Mouse (Mus musculus): ENCODE data around the gene Chd1.

Chd1 gene

GRCm38 (mm10) chr17:15812136-15812778 lies 107.5 kb downstream of the Chd1 start:
- no peak for DNase-seq (ENCODE audit: low spot score)

- no peak for DNase-seq (ENCODE audit: low spot score)
Observed at GRCm38 (mm10) chr17:15813658-15814212, 109.0 kb downstream of the Chd1 start.

GRCm38 (mm10) chr17:15815312-15816018 lies 110.7 kb downstream of the Chd1 start:
- DNase-seq (ENCODE audit: low spot score): no peak

GRCm38 (mm10) chr17:15816379-15817095 lies 111.8 kb downstream of the Chd1 start:
- no peak for DNase-seq (ENCODE audit: low spot score)

- no peak for DNase-seq (ENCODE audit: low spot score)
Observed at GRCm38 (mm10) chr17:15817096-15817450, 112.3 kb downstream of the Chd1 start.

GRCm38 (mm10) chr17:15817634-15818033 lies 112.9 kb downstream of the Chd1 start:
- no peak for DNase-seq (ENCODE audit: low spot score)

- no peak for DNase-seq (ENCODE audit: low spot score)
Observed at GRCm38 (mm10) chr17:15818372-15818771, 113.6 kb downstream of the Chd1 start.

GRCm38 (mm10) chr17:15820146-15820545 lies 115.4 kb downstream of the Chd1 start:
- no peak for DNase-seq (ENCODE audit: low spot score)

GRCm38 (mm10) chr17:15820761-15821160 lies 116.0 kb downstream of the Chd1 start:
- no peak for DNase-seq (ENCODE audit: low spot score)

- no peak for DNase-seq (ENCODE audit: low spot score)
Observed at GRCm38 (mm10) chr17:15821706-15822105, 116.9 kb downstream of the Chd1 start.

Measured in ovary, postnatal 36 days (tissue).